Mouse (Mus musculus) cerebellum, postnatal 36 days (tissue): ENCODE measurements around the gene Narfl.

Experiments used
- DNase-seq, 2 experiments: peaks; one replicate each; pipeline ENCODE4 v3.0.0; 2021 to 2022; ENCODE audit warnings: mixed read lengths in 2 of 2

The Narfl gene

GRCm38 (mm10) chr17:25765886-25766285 lies 7.7 kb upstream of the Narfl start:
- no peak for DNase-seq

DNA sequence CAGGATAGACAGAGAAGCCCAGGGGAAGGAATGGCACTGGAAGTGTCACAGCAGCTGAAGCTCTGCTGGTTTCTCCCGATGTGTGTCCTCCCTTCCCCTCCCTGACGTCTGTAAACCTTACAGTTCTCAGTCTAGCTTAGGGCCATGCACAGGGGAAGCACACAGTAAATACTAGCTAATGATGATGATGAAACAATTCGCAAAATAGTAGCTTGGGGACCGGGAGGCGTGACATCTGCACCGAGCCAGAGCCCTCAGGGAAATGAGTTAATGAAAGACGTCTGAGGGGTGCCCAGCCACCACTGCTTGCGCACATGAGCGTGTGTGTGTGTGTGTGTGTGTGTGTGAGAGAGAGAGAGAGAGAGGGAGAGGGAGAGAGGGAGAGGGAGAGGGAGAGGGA lies 4.2 kb upstream of the Narfl start:
- no peak for DNase-seq

- DNase-seq: no peak
Measured at GRCm38 (mm10) chr17:25775318-25776062, 1.9 kb downstream of the Narfl start.

- no peak for DNase-seq
Measured at GRCm38 (mm10) chr17:25777948-25778347, 4.4 kb downstream of the Narfl start.

DNA sequence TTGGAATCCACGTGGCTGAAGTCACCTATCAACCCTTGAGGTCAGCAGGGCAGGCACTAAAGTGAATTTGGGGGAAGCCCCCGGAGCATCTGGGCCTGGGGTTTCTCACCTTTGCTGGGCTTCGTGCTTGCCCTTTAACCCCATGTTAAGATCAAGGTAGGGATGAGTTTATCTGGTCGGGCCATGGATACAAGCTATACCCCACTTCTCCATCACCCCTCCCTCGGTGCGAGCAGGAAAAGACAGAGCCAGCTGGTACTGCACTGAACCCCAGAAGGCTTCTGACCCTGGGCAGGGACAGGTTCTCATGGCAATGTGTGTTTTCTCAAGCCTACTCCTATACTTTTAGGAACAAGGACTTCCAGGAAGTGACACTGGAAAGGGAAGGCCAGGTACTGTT lies 7.8 kb downstream of the Narfl start:
- DNase-seq: no peak

GRCm38 (mm10) chr17:25783086-25783485 lies 9.5 kb downstream of the Narfl start:
- DNase-seq: peak in 1 of 2 experiments; percentile 68

DNA sequence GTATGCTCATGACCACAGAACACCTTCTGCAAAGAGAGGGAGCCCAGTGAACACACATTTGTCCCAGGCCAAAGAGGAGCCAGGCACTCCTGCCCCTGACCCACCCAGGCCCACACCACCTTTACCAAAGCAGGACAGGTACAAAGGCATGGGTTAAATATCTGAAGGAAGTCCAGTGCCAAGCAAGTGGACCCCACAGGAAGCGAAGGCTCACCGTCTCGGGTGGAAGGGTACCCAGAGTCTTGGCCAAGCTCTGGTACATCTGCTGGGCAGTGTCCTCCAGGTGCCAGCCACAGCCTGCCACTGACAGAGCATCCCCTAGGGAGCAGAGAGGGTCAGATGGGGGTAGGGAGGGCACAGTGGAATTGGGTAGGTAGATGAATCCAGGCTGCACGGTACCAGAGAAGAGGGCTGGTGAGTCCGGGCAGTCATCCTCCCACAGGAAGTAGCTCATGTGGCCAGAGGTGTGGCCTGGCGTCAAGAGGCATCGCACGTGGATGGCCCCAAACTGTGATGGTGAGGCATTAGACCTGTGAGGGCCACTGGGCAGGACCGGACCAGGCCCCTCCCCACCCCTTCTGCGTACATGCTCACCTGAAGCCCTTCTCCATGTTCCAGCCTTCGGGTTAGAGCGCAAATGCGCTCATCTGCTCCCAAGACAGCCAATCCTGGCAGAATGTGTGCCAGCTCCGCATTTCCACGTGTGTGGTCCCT lies 10.4 kb downstream of the Narfl start:
- no peak for DNase-seq

DNA sequence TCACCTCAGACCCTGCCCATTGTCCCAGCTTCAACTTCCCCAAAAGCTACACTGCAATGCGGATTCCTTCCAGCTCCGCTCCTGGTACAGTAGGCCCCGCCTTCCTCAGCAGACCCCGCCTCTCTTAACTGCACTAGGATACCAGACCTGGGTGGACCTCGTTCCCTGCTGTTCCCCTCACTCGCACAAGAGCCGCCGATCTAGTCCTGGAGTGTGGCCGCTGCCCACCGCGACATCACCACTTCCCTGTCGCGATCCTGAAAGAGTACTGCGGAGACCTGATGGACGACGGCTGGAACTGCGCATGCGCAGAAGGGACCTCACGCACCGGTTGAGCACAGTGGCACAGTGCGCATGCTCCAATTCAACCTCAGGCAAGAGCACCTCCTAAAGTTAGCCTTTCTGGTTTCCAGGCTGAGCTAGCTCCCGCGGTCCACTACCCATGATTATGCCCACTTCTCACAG lies 11.7 kb downstream of the Narfl start, which contains the start of gene Haghl:
Gene Haghl, minus strand, starts transcription at position 393 of the 465 bp plus-strand sequence.
- DNase-seq: peak; percentile 97 to 99

- no peak for DNase-seq
Measured at GRCm38 (mm10) chr17:25786280-25786679, 12.7 kb downstream of the Narfl start, which contains the start of gene Ccdc78. Gene Ccdc78, plus strand, starts transcription at chr17:25786580.

DNA sequence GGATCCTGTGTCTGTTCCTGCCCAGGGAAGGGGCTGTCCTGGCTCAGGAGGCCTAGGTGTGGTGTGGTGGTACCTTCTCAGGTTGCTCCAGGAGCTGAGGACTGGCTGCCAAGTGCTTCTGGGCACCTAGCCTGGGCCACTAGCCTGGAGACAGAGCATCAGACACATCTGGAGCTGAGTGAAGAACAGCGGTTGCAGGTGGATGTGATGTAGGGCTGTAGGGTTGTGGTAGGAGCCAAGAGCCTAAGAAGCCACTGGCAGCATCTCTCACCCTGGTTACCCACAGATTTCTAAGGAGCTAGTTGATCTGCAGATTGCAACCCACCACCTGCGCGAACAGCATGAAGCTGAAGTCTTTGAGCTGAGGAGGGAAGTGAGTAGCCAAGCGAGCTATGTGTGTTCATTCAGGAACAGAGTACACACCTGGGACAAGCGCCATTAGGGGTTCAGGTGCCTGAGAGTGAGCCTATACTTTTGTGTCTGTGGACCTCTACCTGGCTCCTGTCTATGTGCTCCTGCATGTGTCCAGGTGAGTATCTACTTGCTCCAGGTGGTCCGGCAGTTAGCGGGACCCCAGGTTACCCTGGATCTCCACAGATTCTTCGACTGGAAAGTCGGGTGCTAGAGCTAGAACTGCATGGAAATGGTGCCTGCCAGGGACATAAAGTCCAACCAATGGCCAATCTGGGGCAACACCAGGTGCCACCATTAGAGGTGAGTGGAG lies 13.4 kb downstream of the Narfl start:
- no peak for DNase-seq

DNA sequence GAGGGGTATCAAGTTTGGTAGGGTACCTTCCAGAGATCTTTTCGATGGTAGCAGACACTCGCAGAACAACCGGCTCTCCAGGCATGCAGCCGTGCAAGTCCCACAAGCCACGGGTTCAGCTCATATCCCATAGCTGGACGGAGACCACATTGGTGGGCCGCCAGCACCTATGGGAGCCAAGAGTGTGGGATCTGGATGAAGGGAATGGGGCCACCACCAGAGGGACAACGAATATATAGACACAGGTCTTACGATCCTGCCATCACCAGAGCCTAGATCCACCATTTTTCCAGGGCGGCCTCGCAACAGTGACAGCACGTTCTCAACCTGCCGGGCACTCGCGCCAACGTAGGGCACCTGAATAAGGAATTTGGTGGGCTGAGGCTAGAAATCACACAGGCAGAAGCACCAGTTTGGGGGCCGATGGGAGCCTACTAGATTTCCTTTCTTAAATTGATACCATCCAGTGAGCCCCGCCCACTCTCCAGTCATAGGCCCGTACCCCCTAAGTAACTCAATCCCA lies 17.8 kb downstream of the Narfl start:
- no peak for DNase-seq

GRCm38 (mm10) chr17:25791843-25792527 lies 18.4 kb downstream of the Narfl start:
- peak; percentile 86 to 90 for DNase-seq

DNA sequence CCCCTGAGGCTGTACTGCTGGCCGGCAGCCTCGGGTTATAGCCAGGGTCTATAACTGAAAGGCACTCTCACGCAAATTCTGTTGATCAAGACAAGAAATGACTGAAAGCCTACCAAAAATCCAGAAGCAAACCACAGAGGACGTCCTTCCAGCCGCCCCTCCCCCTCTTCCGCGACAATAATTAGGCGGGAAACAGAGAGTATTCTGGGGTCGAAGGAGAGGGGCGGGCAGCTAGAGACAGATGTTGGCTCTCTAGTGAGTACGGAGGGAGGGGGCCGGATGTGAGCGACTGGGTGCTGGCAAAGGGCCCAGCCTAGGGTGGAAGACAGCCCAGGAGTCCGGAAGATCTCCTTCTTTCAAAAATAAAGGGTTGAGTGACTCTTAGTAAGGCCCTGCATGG lies 19.0 kb downstream of the Narfl start, which contains the start of gene Fam173a:
Gene Fam173a, minus strand, starts transcription at position 287 of the 400 bp plus-strand sequence.
- DNase-seq: peak; percentile 53 to 57

- DNase-seq: peak in 1 of 2 experiments; percentile 19
Measured at GRCm38 (mm10) chr17:25794197-25794596, 20.6 kb downstream of the Narfl start.

- DNase-seq: peak in 1 of 2 experiments; percentile 11
Measured at GRCm38 (mm10) chr17:25794998-25795397, 21.4 kb downstream of the Narfl start.

DNA sequence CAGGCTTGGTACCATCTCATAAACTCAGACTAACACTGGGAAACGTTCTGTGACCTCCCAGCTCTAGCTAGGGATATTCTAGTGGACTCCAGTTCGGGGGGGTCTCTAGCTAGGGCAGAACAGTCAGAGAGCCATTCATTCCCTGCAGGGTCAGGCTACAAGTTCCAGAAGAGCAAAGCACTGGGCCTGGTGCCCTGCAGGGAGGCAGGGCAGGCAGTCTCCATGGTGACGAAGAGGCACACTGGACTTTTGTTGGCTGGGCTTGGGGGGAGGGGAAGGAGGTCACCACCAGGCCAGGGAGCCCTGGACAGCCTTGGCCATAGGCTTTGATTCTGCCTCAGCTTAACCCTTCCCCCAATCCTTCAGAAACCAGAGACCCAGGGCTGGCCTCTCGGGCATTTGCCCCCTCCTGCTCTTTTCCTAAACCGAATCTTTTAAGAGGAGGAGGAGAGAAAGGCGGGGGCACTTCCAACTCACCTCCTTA lies 22.1 kb downstream of the Narfl start, which contains the start of gene AC134908.4:
Gene AC134908.4, minus strand, starts transcription at position 51 of the 484 bp plus-strand sequence.
- no peak for DNase-seq

DNA sequence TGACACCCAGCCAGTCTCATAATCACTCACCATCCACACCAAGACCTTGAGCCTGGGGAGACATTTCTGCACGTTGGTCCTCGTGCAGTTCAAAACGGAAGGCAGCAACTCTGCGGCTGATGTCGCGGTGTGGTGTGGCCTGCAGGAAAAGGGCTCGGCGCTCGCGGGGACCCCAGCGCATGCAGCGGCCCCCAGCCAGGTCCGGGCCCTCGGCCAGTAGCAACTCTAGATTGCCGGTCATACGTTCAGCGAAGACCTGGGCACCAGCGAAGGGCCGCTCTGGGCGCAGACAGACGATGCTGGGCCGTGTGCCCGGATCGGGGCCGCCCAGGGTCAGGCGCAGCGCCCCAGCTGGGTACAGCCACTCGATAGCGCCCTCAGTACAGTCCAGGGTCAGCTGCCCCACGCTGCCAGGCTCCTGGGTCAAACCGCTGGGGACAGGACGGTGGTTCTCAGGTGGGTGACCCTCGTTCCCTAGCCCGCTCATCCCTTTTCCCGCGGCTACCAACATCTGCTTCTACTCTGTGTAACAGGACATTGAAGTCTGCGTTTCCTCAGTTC lies 22.7 kb downstream of the Narfl start:
- DNase-seq: no peak

- DNase-seq: peak in 1 of 2 experiments; percentile 67
Measured at GRCm38 (mm10) chr17:25796951-25797369, 23.4 kb downstream of the Narfl start, which contains the start of gene Metrn. Gene Metrn, minus strand, starts transcription at chr17:25797136.

DNA sequence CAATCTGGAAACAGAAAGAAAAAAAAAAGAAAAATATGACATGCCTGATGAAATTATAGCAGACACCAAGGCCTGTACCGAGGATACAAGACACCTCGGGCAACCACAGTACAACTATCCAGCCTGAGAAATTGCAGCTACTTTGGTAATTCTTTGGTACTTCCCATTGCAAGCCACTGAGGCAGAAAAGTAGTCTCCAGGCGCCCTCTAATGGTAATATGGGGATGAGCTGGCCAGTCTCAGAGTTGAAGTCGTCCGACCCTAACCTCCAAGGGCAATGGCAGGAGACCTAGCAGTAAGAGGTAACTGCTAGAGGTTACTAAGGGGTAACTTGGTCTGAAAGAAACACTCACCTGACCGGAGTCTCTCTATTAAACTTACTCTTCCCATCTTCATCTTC lies 27.5 kb downstream of the Narfl start:
- DNase-seq: peak; percentile 64 to 77

DNA sequence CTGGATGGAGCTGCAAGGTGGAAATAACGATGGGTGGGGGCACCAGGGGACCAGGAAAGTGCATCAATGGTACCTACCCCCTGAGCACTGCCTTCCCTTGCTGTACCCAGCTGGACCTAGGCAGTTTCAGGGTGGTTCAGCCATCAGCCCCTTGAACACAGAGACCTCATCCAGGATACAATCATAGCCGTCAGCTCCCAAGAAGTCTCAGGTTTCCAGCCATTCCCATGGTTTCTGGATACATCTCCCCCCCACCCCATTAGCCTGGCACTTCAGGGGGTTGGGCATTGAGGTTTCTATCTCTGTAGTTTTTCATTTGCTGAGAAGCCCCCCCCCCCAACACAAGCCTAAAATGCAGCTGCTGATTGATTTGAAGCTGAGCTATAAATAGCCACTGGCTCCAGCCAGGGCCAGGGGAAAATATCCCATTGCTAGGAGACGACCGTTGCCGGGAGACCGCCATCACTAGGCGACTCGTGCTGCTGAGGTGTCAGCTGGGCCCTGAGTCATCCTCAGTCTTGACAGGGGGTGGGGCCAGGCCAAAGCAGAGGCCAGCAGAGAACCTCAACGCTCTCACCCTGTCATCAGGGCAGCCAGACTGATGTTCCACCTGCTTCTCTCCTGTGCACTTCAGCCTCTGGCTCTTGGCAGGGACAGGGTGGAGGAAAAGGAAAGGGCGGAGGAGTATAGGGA lies 29.4 kb downstream of the Narfl start:
- peak in 1 of 2 experiments; percentile 36 for DNase-seq

GRCm38 (mm10) chr17:25806507-25806906 lies 32.9 kb downstream of the Narfl start:
- DNase-seq: peak in 1 of 2 experiments; percentile 1
